ENCODE assay signal across 8 mouse cellular contexts in genomic region chr7:79499596-79500570, GRCm38 (mm10). TPM values are rescaled to one million over a fixed set of nuclear protein-coding genes. Genes with fewer than 3 reads are reported as not detected.
DNase-seq lines count a peak whose midpoint lies in the region; ATAC-seq and TF ChIP-seq lines count a peak whose summit lies in the region.

No protein-coding gene starts in this region.

- H3K36me3 ChIP-seq in liver, embryonic 11.5 days (ENCODE audit: control insufficient read depth, insufficient read depth, low read length) = no peaks in the 10 kb centered on the region
- H3K36me3 ChIP-seq in liver, postnatal 0 days (replicated peaks; ENCODE audit: insufficient read depth, low read length) = no peaks in the 10 kb centered on the region
- no peaks in the 10 kb centered on the region for H3K36me3 ChIP-seq in intestine, embryonic 15.5 days
- H3K36me3 ChIP-seq in neural tube, embryonic 11.5 days (ENCODE audit: control insufficient read depth, insufficient read depth, low read length) = 0 out of 2 replicates have a peak, but pooled peaks cover 2% of the 10 kb centered on the region

- TF ChIP-seq EP300 in liver, postnatal 0 days (IDR thresholded peaks at IDR 0.05; ENCODE audit: low read depth) = no peak

- no peak overlapping the region for H3K9ac ChIP-seq in liver, embryonic 11.5 days (ENCODE audit: low read depth, low read length)
- no peak overlapping the region for H3K9ac ChIP-seq in liver, postnatal 0 days (replicated peaks)
- H3K9ac ChIP-seq in intestine, embryonic 15.5 days = no peak overlapping the region
- H3K9ac ChIP-seq in neural tube, embryonic 11.5 days (ENCODE audit: low read length) = peak overlapping the region; percentile 99

- ATAC-seq in liver, embryonic 11.5 days (replicated peaks; ENCODE audit: low FRiP score) = no peak
- ATAC-seq in liver, postnatal 0 days = no peak
- no peak for ATAC-seq in intestine, embryonic 15.5 days
- ATAC-seq in neural tube, embryonic 11.5 days (ENCODE audit: insufficient read depth, low FRiP score, low TSS enrichment) = peak; percentile 36
- ATAC-seq in granulocyte monocyte progenitor cell, adult 5-6 weeks (replicated peaks; ENCODE audit: poor library complexity, severe bottlenecking) = no peak

- H3K4me1 ChIP-seq in liver, embryonic 11.5 days (replicated peaks; ENCODE audit: control insufficient read depth, insufficient read depth, low read length) = peaks cover 3% of the 10 kb centered on the region; the same call in 1 of the 2 replicates
- H3K4me1 ChIP-seq in liver, postnatal 0 days (ENCODE audit: insufficient read depth) = peaks cover 3% of the 10 kb centered on the region; the same call in 1 of the 2 replicates
- peaks cover 14% of the 10 kb centered on the region for H3K4me1 ChIP-seq in intestine, embryonic 15.5 days (replicated peaks)
- H3K4me1 ChIP-seq in neural tube, embryonic 11.5 days (ENCODE audit: control insufficient read depth, insufficient read depth, low read length) = peaks cover 12% of the 10 kb centered on the region

- 3% methylated on average over 63 of the region's 72 CpGs for WGBS in liver, embryonic 11.5 days
- WGBS in liver, postnatal 0 days (ENCODE audit: insufficient replicate concordance) = 3% methylated on average over 65 of the region's 72 CpGs
- 1% methylated on average over 71 of the region's 72 CpGs for WGBS in intestine, embryonic 15.5 days
- under 1% methylated on average over 67 of the region's 72 CpGs for WGBS in neural tube, embryonic 11.5 days

- no peak for TF ChIP-seq CTCF in liver, postnatal 0 days (IDR thresholded peaks at IDR 0.05; ENCODE audit: low read depth)

- H3K4me3 ChIP-seq in liver, embryonic 11.5 days (ENCODE audit: low read depth, low read length) = peak overlapping the region; percentile 14; the same call in 1 of the 2 replicates
- H3K4me3 ChIP-seq in liver, postnatal 0 days (ENCODE audit: low read depth, low read length) = no peak overlapping the region
- H3K4me3 ChIP-seq in intestine, embryonic 15.5 days (replicated peaks) = peak overlapping the region; percentile 19
- peak overlapping the region; percentile 84 for H3K4me3 ChIP-seq in neural tube, embryonic 11.5 days (ENCODE audit: low read depth, low read length)

- H3K27ac ChIP-seq in liver, embryonic 11.5 days (ENCODE audit: low read depth, low read length) = no peak overlapping the region
- no peak overlapping the region for H3K27ac ChIP-seq in liver, postnatal 0 days (ENCODE audit: low read depth)
- no peak overlapping the region for H3K27ac ChIP-seq in intestine, embryonic 15.5 days
- H3K27ac ChIP-seq in neural tube, embryonic 11.5 days (ENCODE audit: low read depth, low read length) = peak overlapping the region; percentile 99

- 0 out of 2 replicates have a peak overlapping the region, but pooled peaks have one; percentile 10 for H3K4me2 ChIP-seq in liver, embryonic 11.5 days
- H3K4me2 ChIP-seq in liver, postnatal 0 days (ENCODE audit: low read depth, low read length) = no peak overlapping the region
- peak overlapping the region; percentile 47 for H3K4me2 ChIP-seq in intestine, embryonic 15.5 days (replicated peaks)
- peak overlapping the region; percentile 94 for H3K4me2 ChIP-seq in neural tube, embryonic 11.5 days (ENCODE audit: low read depth)

- no peaks in the 10 kb centered on the region for H3K9me3 ChIP-seq in liver, embryonic 11.5 days (ENCODE audit: control insufficient read depth, low read length)
- no peaks in the 10 kb centered on the region for H3K9me3 ChIP-seq in liver, postnatal 0 days (ENCODE audit: low read length)
- H3K9me3 ChIP-seq in intestine, embryonic 15.5 days = no peaks in the 10 kb centered on the region
- H3K9me3 ChIP-seq in neural tube, embryonic 11.5 days (ENCODE audit: control insufficient read depth, low read length) = no peaks in the 10 kb centered on the region

- no peak for DNase-seq in liver, embryonic 11.5 days (ENCODE audit: low spot score)
- DNase-seq in liver, postnatal 0 days = no peak
- DNase-seq in cerebellum, postnatal 4 days (ENCODE audit: low spot score in 2 of 2) = peak; percentile 54 to 74
- DNase-seq in neural tube, embryonic 11.5 days (ENCODE audit: low spot score) = peak; percentile 84
- no peak for DNase-seq in lung, postnatal 14 days
- no peak for DNase-seq in yolk sac, embryonic 10.5 days (ENCODE audit: low spot score)

- peaks cover 99% of the 10 kb centered on the region for H3K27me3 ChIP-seq in liver, embryonic 11.5 days (replicated peaks; ENCODE audit: control insufficient read depth, insufficient read depth, low read length)
- H3K27me3 ChIP-seq in liver, postnatal 0 days (ENCODE audit: insufficient read depth, low read length) = peaks cover 100% of the 10 kb centered on the region
- peaks cover 95% of the 10 kb centered on the region for H3K27me3 ChIP-seq in intestine, embryonic 15.5 days (replicated peaks)
- H3K27me3 ChIP-seq in neural tube, embryonic 11.5 days (ENCODE audit: control insufficient read depth, insufficient read depth, low read length) = peaks cover 70% of the 10 kb centered on the region

RNA-seq across cellular contexts. Expression of gene Polg, which starts 33.7 kb away (rescaled TPM):
- 39.8 and 41.1 TPM in 2 replicates for polyA plus RNA-seq in liver, embryonic 11.5 days (2014; fragmentation: Nextera tagmentation; extraction: Ambion mirVana)
- 19.1 and 24.7 TPM in 2 replicates for polyA plus RNA-seq in liver, postnatal 0 days (2015; fragmentation: Nextera tagmentation; extraction: Ambion mirVana)
- 34.7 and 39.9 TPM in 2 replicates for polyA plus RNA-seq in intestine, embryonic 15.5 days (2015; fragmentation: Nextera tagmentation; extraction: Ambion mirVana)
- polyA plus RNA-seq in neural tube, embryonic 11.5 days (2014; fragmentation: Nextera tagmentation; extraction: Ambion mirVana) = 36.9 and 45.1 TPM in 2 replicates
- total RNA-seq in granulocyte monocyte progenitor cell, adult 5-6 weeks (2014; fragmentation: Nextera tagmentation) = 27.1 and 34.9 TPM in 2 replicates
- total RNA-seq in granulocyte monocyte progenitor cell, adult 5-6 weeks (2017) = 40.5 and 61.0 TPM in 2 replicates

Comparison
In these comparisons a context has a peak if more than half of its experiments do, and no peak if none do; other contexts are left out.
1. DNase-seq: peak in cerebellum, postnatal 4 days (2 of 2) and neural tube, embryonic 11.5 days (single experiment); none in liver, embryonic 11.5 days (single experiment), liver, postnatal 0 days (single experiment), lung, postnatal 14 days (single experiment) and yolk sac, embryonic 10.5 days (single experiment).